ENCODE assay signal across 8 mouse cellular contexts in genomic region chr3:89393605-89394004, GRCm38 (mm10). TPM values are rescaled to one million over a fixed set of nuclear protein-coding genes. Genes with fewer than 3 reads are reported as not detected.
DNase-seq lines count a peak whose midpoint lies in the region; ATAC-seq and TF ChIP-seq lines count a peak whose summit lies in the region.

No protein-coding gene starts in this region.

- H3K27me3 ChIP-seq in MEL (ENCODE audit: control insufficient read depth in 1 of 2, insufficient read depth in 2 of 2, low read length in 2 of 2): no peaks in the 10 kb centered on the region
- peaks cover 5% of the 10 kb centered on the region; the same call in 1 of the 2 replicates for H3K27me3 ChIP-seq in forebrain, embryonic 15.5 days
- peaks cover 5% of the 10 kb centered on the region; the same call in 1 of the 2 replicates for H3K27me3 ChIP-seq in neural tube, embryonic 14.5 days (ENCODE audit: control insufficient read depth, insufficient read depth, low read length)
- no peaks in the 10 kb centered on the region for H3K27me3 ChIP-seq in testis, adult 2 months (ENCODE audit: control insufficient read depth, insufficient read depth, low read length)

- no peak for TF ChIP-seq CTCF in MEL (IDR thresholded peaks at IDR 0.05 in 2 of 3, conservative IDR thresholded peaks at IDR 0.05 in 1 of 3; ENCODE audit: control insufficient read depth in 1 of 3, insufficient read depth in 1 of 3, low read depth in 2 of 3, low read length in 3 of 3, poor library complexity in 1 of 3, severe bottlenecking in 1 of 3)
- TF ChIP-seq CTCF in testis, adult 2 months (IDR thresholded peaks at IDR 0.05; ENCODE audit: control insufficient read depth, insufficient read depth, insufficient replicate concordance, low read depth, low read length): no peak

- no peak; a peak in 1 of 4 replicates for TF ChIP-seq EP300 in MEL (IDR thresholded peaks at IDR 0.05; ENCODE audit: low read depth in 1 of 2, low read length in 2 of 2)

- peak overlapping the region; percentile 94 for H3K4me2 ChIP-seq in forebrain, embryonic 15.5 days (replicated peaks)
- peak overlapping the region; percentile 97 for H3K4me2 ChIP-seq in neural tube, embryonic 14.5 days (ENCODE audit: low read depth, low read length)

- peak overlapping the region; percentile 73 for H3K9ac ChIP-seq in MEL (ENCODE audit: control insufficient read depth, low read depth, low read length, poor library complexity, severe bottlenecking)
- peak overlapping the region; percentile 42 for H3K9ac ChIP-seq in forebrain, embryonic 15.5 days (replicated peaks)
- peak overlapping the region; percentile 29; the same call in 1 of the 2 replicates for H3K9ac ChIP-seq in neural tube, embryonic 14.5 days (replicated peaks; ENCODE audit: low read depth, low read length)

- ATAC-seq in forebrain, embryonic 15.5 days (replicated peaks): peak; percentile 92
- ATAC-seq in neural tube, embryonic 14.5 days (ENCODE audit: low read depth): peak; percentile 91

- peak; percentile 100 for DNase-seq in MEL (ENCODE audit: low read depth, low spot score)
- peak; percentile 97 to 100 for DNase-seq in cerebellum, adult 18-20 months
- DNase-seq in heart, postnatal 25 days (ENCODE audit: low spot score): peak; percentile 99
- peak; percentile 90 to 95 for DNase-seq in layer of hippocampus, adult 18-20 months (ENCODE audit: low spot score in 2 of 2)
- peak; percentile 99 to 100 for DNase-seq in lung, adult 18-20 months

- H3K9me3 ChIP-seq in MEL (replicated peaks; ENCODE audit: insufficient read depth, low read length): no peaks in the 10 kb centered on the region
- no peaks in the 10 kb centered on the region for H3K9me3 ChIP-seq in forebrain, embryonic 15.5 days
- H3K9me3 ChIP-seq in neural tube, embryonic 14.5 days (ENCODE audit: control insufficient read depth, low read length): no peaks in the 10 kb centered on the region

- H3K4me3 ChIP-seq in MEL (ENCODE audit: control insufficient read depth in 1 of 2, insufficient read depth in 1 of 2, low read depth in 2 of 2, low read length in 2 of 2): peak overlapping the region; percentile 75 to 78
- peak overlapping the region; percentile 46 for H3K4me3 ChIP-seq in forebrain, embryonic 15.5 days
- peak overlapping the region; percentile 45 for H3K4me3 ChIP-seq in neural tube, embryonic 14.5 days (ENCODE audit: low read depth, low read length)
- peak overlapping the region; percentile 85 for H3K4me3 ChIP-seq in testis, adult 2 months (ENCODE audit: control insufficient read depth, low read depth, low read length)

- H3K27ac ChIP-seq in MEL (ENCODE audit: control insufficient read depth, low read depth, low read length): peak overlapping the region; percentile 75
- H3K27ac ChIP-seq in forebrain, embryonic 15.5 days (replicated peaks): peak overlapping the region; percentile 64
- peak overlapping the region; percentile 41; the same call in 1 of the 2 replicates for H3K27ac ChIP-seq in neural tube, embryonic 14.5 days (ENCODE audit: low read depth, low read length)
- H3K27ac ChIP-seq in testis, adult 2 months (ENCODE audit: control insufficient read depth, insufficient read depth, low read depth, low read length): peak overlapping the region; percentile 93

- TF ChIP-seq POLR2A in MEL (IDR thresholded peaks at IDR 0.05; ENCODE audit: control insufficient read depth in 1 of 2, insufficient read depth in 1 of 2, low read depth in 1 of 2, low read length in 2 of 2, poor library complexity in 1 of 2): peak in 1 of 2 experiments; percentile 59; a peak in 1 of 4 replicates
- peak; percentile 31 for TF ChIP-seq POLR2A in testis, adult 2 months (IDR thresholded peaks at IDR 0.05; ENCODE audit: control insufficient read depth, low read depth, low read length)

- H3K36me3 ChIP-seq in MEL (ENCODE audit: control insufficient read depth in 1 of 2, insufficient read depth in 2 of 2, low read length in 2 of 2): peaks cover 0 to 28% of the 10 kb centered on the region in 2 experiments; a peak in 2 of 4 replicates
- no peaks in the 10 kb centered on the region for H3K36me3 ChIP-seq in forebrain, embryonic 15.5 days
- no peaks in the 10 kb centered on the region for H3K36me3 ChIP-seq in neural tube, embryonic 14.5 days (ENCODE audit: control insufficient read depth, insufficient read depth, low read length)
- H3K36me3 ChIP-seq in testis, adult 2 months (ENCODE audit: control insufficient read depth, insufficient read depth, low read length): no peaks in the 10 kb centered on the region

- TF ChIP-seq RAD21 in MEL (IDR thresholded peaks at IDR 0.05; ENCODE audit: low read depth, low read length): no peak

- intact Hi-C loops in heart, postnatal 25 days (cut with DNase I): no loop called here

- WGBS in forebrain, embryonic 15.5 days: 0% methylated on average over 15 of the region's 15 CpGs
- WGBS in neural tube, embryonic 14.5 days: 0% methylated on average over 15 of the region's 15 CpGs

- H3K79me2 ChIP-seq in MEL (ENCODE audit: control insufficient read depth, insufficient read depth, low read length, poor library complexity): peaks cover 16% of the 10 kb centered on the region

- H3K4me1 ChIP-seq in MEL (ENCODE audit: control insufficient read depth in 1 of 2, insufficient read depth in 2 of 2, low read length in 2 of 2): peaks cover 14 to 34% of the 10 kb centered on the region in 2 experiments
- peaks cover 61% of the 10 kb centered on the region for H3K4me1 ChIP-seq in forebrain, embryonic 15.5 days
- peaks cover 28% of the 10 kb centered on the region for H3K4me1 ChIP-seq in neural tube, embryonic 14.5 days (ENCODE audit: control insufficient read depth, insufficient read depth, low read length)
- H3K4me1 ChIP-seq in testis, adult 2 months (ENCODE audit: control insufficient read depth, insufficient read depth, low read length): peaks cover 26% of the 10 kb centered on the region

TF ChIP-seq in MEL, 35 proteins besides CTCF, POLR2A, EP300 and RAD21 (continues in another document):
- no peak for TF ChIP-seq ZNF384 (IDR thresholded peaks at IDR 0.05; ENCODE audit: low read depth, low read length)
- TF ChIP-seq MAFK (IDR thresholded peaks at IDR 0.05; ENCODE audit: borderline replicate concordance, low read depth, low read length): no peak
- TF ChIP-seq HCFC1 (IDR thresholded peaks at IDR 0.05; ENCODE audit: low read depth, low read length): peak; percentile 73
- no peak for TF ChIP-seq E2F4 (IDR thresholded peaks at IDR 0.05; ENCODE audit: borderline replicate concordance, low read depth, low read length)
- no peak; the same call in 1 of the 2 replicates for TF ChIP-seq MAZ (IDR thresholded peaks at IDR 0.05; ENCODE audit: low read depth, low read length)
- no peak for TF ChIP-seq RCOR1 (IDR thresholded peaks at IDR 0.05; ENCODE audit: low read depth, low read length)
- TF ChIP-seq CHD2 (IDR thresholded peaks at IDR 0.05; ENCODE audit: low read length): no peak; the same call in 1 of the 2 replicates

RNA-seq across cellular contexts. Expression of gene Zbtb7b, which starts 1.0 kb away (rescaled TPM):
- total RNA-seq in MEL (2012; rRNA removed): 8.1 and 8.5 TPM in 2 replicates
- polyA plus RNA-seq in MEL (2012; ENCODE audit: insufficient read depth in 1 of 2, insufficient read length in 2 of 2, low read depth in 1 of 2, low replicate concordance in 2 of 2, missing spikeins in 1 of 2): 10 to 100 TPM in 1 of 2 experiments, not detected in 1; 20.1 TPM
- polyA plus RNA-seq in forebrain, embryonic 15.5 days (2015; fragmentation: Nextera tagmentation; extraction: Ambion mirVana): 0.37 and 0.52 TPM in 2 replicates
- 10 to 100 TPM; 20.6 to 25.1 TPM for total RNA-seq in heart, postnatal 25 days (2021)
- total RNA-seq in layer of hippocampus, adult 18-20 months (2021): 10 to 100 TPM; 12.1 to 16.8 TPM
- polyA plus RNA-seq in neural tube, embryonic 14.5 days (2014; fragmentation: Nextera tagmentation; extraction: Ambion mirVana): 0.40 and 0.78 TPM in 2 replicates
- 4.4 and 5.9 TPM in 2 replicates for polyA plus RNA-seq in testis, adult 2 months (2012; rRNA removed)

RNA-seq across cellular contexts. Expression of gene Lenep, which starts 9.0 kb away (rescaled TPM):
- total RNA-seq in MEL (2012; rRNA removed): not detected in 2 replicates
- not detected for polyA plus RNA-seq in MEL (2012; ENCODE audit: insufficient read depth in 1 of 2, insufficient read length in 2 of 2, low read depth in 1 of 2, low replicate concordance in 2 of 2, missing spikeins in 1 of 2)
- polyA plus RNA-seq in forebrain, embryonic 15.5 days (2015; fragmentation: Nextera tagmentation; extraction: Ambion mirVana): 0.64 and 0.82 TPM in 2 replicates
- under 1 TPM; 0.23 to 0.59 TPM for total RNA-seq in heart, postnatal 25 days (2021)
- 1 to 10 TPM; 2.5 to 4.4 TPM for total RNA-seq in layer of hippocampus, adult 18-20 months (2021)
- 0.88 and 1.9 TPM in 2 replicates for polyA plus RNA-seq in neural tube, embryonic 14.5 days (2014; fragmentation: Nextera tagmentation; extraction: Ambion mirVana)
- polyA plus RNA-seq in testis, adult 2 months (2012; rRNA removed): not detected in 2 replicates

RNA-seq across cellular contexts. Expression of gene Flad1, which starts 18.1 kb away (rescaled TPM):
- total RNA-seq in MEL (2012; rRNA removed): 38.0 and 42.9 TPM in 2 replicates
- 10 to 100 TPM in 1 of 2 experiments, not detected in 1; 54.2 TPM for polyA plus RNA-seq in MEL (2012; ENCODE audit: insufficient read depth in 1 of 2, insufficient read length in 2 of 2, low read depth in 1 of 2, low replicate concordance in 2 of 2, missing spikeins in 1 of 2)
- 42.0 and 42.3 TPM in 2 replicates for polyA plus RNA-seq in forebrain, embryonic 15.5 days (2015; fragmentation: Nextera tagmentation; extraction: Ambion mirVana)
- total RNA-seq in heart, postnatal 25 days (2021): 10 to 100 TPM; 57.5 to 60.8 TPM
- total RNA-seq in layer of hippocampus, adult 18-20 months (2021): 10 to 100 TPM; 39.8 to 39.9 TPM
- polyA plus RNA-seq in neural tube, embryonic 14.5 days (2014; fragmentation: Nextera tagmentation; extraction: Ambion mirVana): 29.5 and 30.8 TPM in 2 replicates
- 67.6 and 71.8 TPM in 2 replicates for polyA plus RNA-seq in testis, adult 2 months (2012; rRNA removed)

RNA-seq across cellular contexts. Expression of gene Cks1b, which starts 24.6 kb away (rescaled TPM):
- total RNA-seq in MEL (2012; rRNA removed): 271 and 292 TPM in 2 replicates
- polyA plus RNA-seq in MEL (2012; ENCODE audit: insufficient read depth in 1 of 2, insufficient read length in 2 of 2, low read depth in 1 of 2, low replicate concordance in 2 of 2, missing spikeins in 1 of 2): 100 to 1,000 TPM; 177 to 438 TPM
- 165 and 196 TPM in 2 replicates for polyA plus RNA-seq in forebrain, embryonic 15.5 days (2015; fragmentation: Nextera tagmentation; extraction: Ambion mirVana)
- total RNA-seq in heart, postnatal 25 days (2021): 1 to 10 TPM; 4.1 to 4.7 TPM
- 1 to 10 TPM; 2.3 to 2.4 TPM for total RNA-seq in layer of hippocampus, adult 18-20 months (2021)
- polyA plus RNA-seq in neural tube, embryonic 14.5 days (2014; fragmentation: Nextera tagmentation; extraction: Ambion mirVana): 72.0 and 85.4 TPM in 2 replicates
- polyA plus RNA-seq in testis, adult 2 months (2012; rRNA removed): 14.7 and 16.5 TPM in 2 replicates

RNA-seq across cellular contexts. Expression of gene Shc1, which starts 24.6 kb away (rescaled TPM):
- 41.9 and 49.2 TPM in 2 replicates for total RNA-seq in MEL (2012; rRNA removed)
- 10 to 100 TPM in 1 of 2 experiments, not detected in 1; 79.8 TPM for polyA plus RNA-seq in MEL (2012; ENCODE audit: insufficient read depth in 1 of 2, insufficient read length in 2 of 2, low read depth in 1 of 2, low replicate concordance in 2 of 2, missing spikeins in 1 of 2)
- polyA plus RNA-seq in forebrain, embryonic 15.5 days (2015; fragmentation: Nextera tagmentation; extraction: Ambion mirVana): 14.3 and 15.8 TPM in 2 replicates
- total RNA-seq in heart, postnatal 25 days (2021): 10 to 100 TPM; 35.7 to 35.8 TPM
- 10 to 100 TPM; 11.5 to 12.8 TPM for total RNA-seq in layer of hippocampus, adult 18-20 months (2021)
- 4.1 and 18.9 TPM in 2 replicates for polyA plus RNA-seq in neural tube, embryonic 14.5 days (2014; fragmentation: Nextera tagmentation; extraction: Ambion mirVana)
- 15.7 and 17.3 TPM in 2 replicates for polyA plus RNA-seq in testis, adult 2 months (2012; rRNA removed)

Comparison
In these comparisons a context has a peak if more than half of its experiments do, and no peak if none do; other contexts are left out.
1. Peak in every context shown above with its lines: DNase-seq, ATAC-seq, H3K4me3 ChIP-seq and H3K27ac ChIP-seq.
2. H3K27ac ChIP-seq: peak in every context shown above with its lines; median percentile 93 in testis, adult 2 months; 75 in MEL; 64 in forebrain, embryonic 15.5 days; 41 in neural tube, embryonic 14.5 days.